Mouse (Mus musculus) T-helper 17 cell (primary cell): ENCODE results near the gene Dera.

Experiments used
- in situ Hi-C, 2 experiments: fragments of 300-600 bp; cut with MboI, MseI; formaldehyde crosslinking; loops; 1 replicate in 1 of 2; 2 replicates in 1 of 2; pipeline ENCODE4 v1.15.1; 2025; ENCODE audit warnings: high pct_unique_total_duplicates in 2 of 2

Dera gene

GRCm38 (mm10) chr6:137804121-137804520 lies 49.8 kb downstream of the Dera start:
- in situ Hi-C loops, result no loop called here

- in situ Hi-C loops, result no loop called here
Observed at GRCm38 (mm10) chr6:137804606-137805005, 50.3 kb downstream of the Dera start.

GRCm38 (mm10) chr6:137806342-137806741 lies 52.0 kb downstream of the Dera start:
- in situ Hi-C loops, result no loop called here

GRCm38 (mm10) chr6:137806806-137807205 lies 52.5 kb downstream of the Dera start:
- in situ Hi-C loops, result no loop called here

- in situ Hi-C loops, result no loop called here
Observed at GRCm38 (mm10) chr6:137807296-137807695, 53.0 kb downstream of the Dera start.

GRCm38 (mm10) chr6:137808706-137809105 lies 54.4 kb downstream of the Dera start:
- in situ Hi-C loops, result no loop called here

- in situ Hi-C loops, result no loop called here
Observed at GRCm38 (mm10) chr6:137810136-137810535, 55.8 kb downstream of the Dera start.

GRCm38 (mm10) chr6:137814006-137814405 lies 59.7 kb downstream of the Dera start:
- in situ Hi-C loops, result no loop called here

GRCm38 (mm10) chr6:137816508-137816907 lies 62.2 kb downstream of the Dera start:
- in situ Hi-C loops, result no loop called here

GRCm38 (mm10) chr6:137822550-137822949 lies 68.2 kb downstream of the Dera start:
- in situ Hi-C loops, result no loop called here

GRCm38 (mm10) chr6:137824046-137825021 lies 70.0 kb downstream of the Dera start:
- in situ Hi-C loops, result no loop called here

GRCm38 (mm10) chr6:137825022-137825613 lies 70.8 kb downstream of the Dera start:
- in situ Hi-C loops, result no loop called here

- in situ Hi-C loops, result no loop called here
Observed at GRCm38 (mm10) chr6:137829056-137829776, 74.9 kb downstream of the Dera start.

- in situ Hi-C loops, result no loop called here
Observed at GRCm38 (mm10) chr6:137836799-137837198, 82.5 kb downstream of the Dera start.

GRCm38 (mm10) chr6:137843337-137843736 lies 89.0 kb downstream of the Dera start:
- in situ Hi-C loops, result no loop called here

GRCm38 (mm10) chr6:137857198-137858194 lies 103.2 kb downstream of the Dera start:
- in situ Hi-C loops, result no loop called here

GRCm38 (mm10) chr6:137869903-137870580 lies 115.7 kb downstream of the Dera start:
- in situ Hi-C loops, result loop anchor here in 1 of 2 experiments (10.0 kb wide), 1 partner anchor 965 kb away; no protein-coding TSS in a partner anchor

GRCm38 (mm10) chr6:137870667-137871066 lies 116.3 kb downstream of the Dera start:
- in situ Hi-C loops, result no loop called here

GRCm38 (mm10) chr6:137872055-137872735 lies 117.8 kb downstream of the Dera start:
- in situ Hi-C loops, result no loop called here
